Mouse (Mus musculus) inflammation-experienced regulatory T-cells (primary cell): ENCODE measurements around the gene Thg1l. TPM values are rescaled to one million over a fixed set of nuclear protein-coding genes. Genes with fewer than 3 reads are reported as not detected.

Experiments
- polyA plus RNA-seq, 2 experiments: library from polyadenylated mRNA; unstranded; fragments of 100-300 nt; shearing (Covaris generic); gene quantifications; one replicate each; pipeline ENCODE4 v1.2.1; 2017

Thg1l gene
- polyA plus RNA-seq: 1 to 10 TPM; 4.9 to 6.3 TPM

GRCm38 (mm10) chr11:45955127-45955627, at the start of gene Thg1l:
Thg1l (minus strand) TSS chr11:45955494.

GRCm38 (mm10) chr11:45979946-45980892, 24.9 kb upstream of the Thg1l start, which contains the start of gene Sox30:
Sox30 (plus strand) TSS chr11:45980310.

GRCm38 (mm10) chr11:45944643-45945156, 10.6 kb downstream of the Thg1l start, which contains the start of gene Lsm11:
Lsm11 (minus strand) TSS chr11:45944935.

Other genes starting within 250 kb of the Thg1l start
- gene Clint1, start 103.4 kb downstream of the Thg1l start, polyA plus RNA-seq: 100 to 1,000 TPM; 229 to 315 TPM
- gene Lsm11, start 10.6 kb downstream of the Thg1l start, polyA plus RNA-seq: 1 to 10 TPM; 7.4 to 9.4 TPM
- not detected for gene Sox30, start 24.8 kb upstream of the Thg1l start, polyA plus RNA-seq
- gene Gm12166, start 96.8 kb upstream of the Thg1l start, polyA plus RNA-seq: 10 to 100 TPM in 1 of 2 experiments, 1 to 10 TPM in 1; 8.8 to 19.5 TPM
- 10 to 100 TPM; 43.8 to 47.6 TPM for gene Adam19, start 100.5 kb upstream of the Thg1l start, polyA plus RNA-seq
- 1 to 10 TPM in 1 of 2 experiments, not detected in 1; 1.2 TPM for gene Nipal4, start 211.0 kb upstream of the Thg1l start, polyA plus RNA-seq